Mouse (Mus musculus) heart, embryonic 12.5 days (tissue): ENCODE results near the gene Neurl1a. TPM values are rescaled to one million over a fixed set of nuclear protein-coding genes. Genes with fewer than 3 reads are reported as not detected.

Experiments
- ATAC-seq: fragments of 200-750 bp; cut with Nextera tagmentation; 2 replicates; pipeline ENCODE4 v1.8.0; 2017; ENCODE audit warnings: moderate TSS enrichment, moderate library complexity; ENCODE audit not compliant: insufficient number of reproducible peaks, low FRiP score
- H3K27ac ChIP-seq: fragments of 300-500 bp; sonication (generic); 2 replicates; pipeline ENCODE4 v1.5.1; 2016; ENCODE audit warnings: mild to moderate bottlenecking, moderate library complexity; ENCODE audit not compliant: poor library complexity, severe bottlenecking
- H3K27me3 ChIP-seq: fragments of 300-500 bp; sonication (generic); replicated peaks from 2 replicates; pipeline ENCODE4 v1.6.1; 2016; ENCODE audit warnings: mild to moderate bottlenecking, moderate library complexity
- H3K36me3 ChIP-seq: fragments of 300-500 bp; sonication (generic); 2 replicates; pipeline ENCODE4 v1.6.1; 2016; ENCODE audit warnings: mild to moderate bottlenecking, moderate library complexity
- H3K4me1 ChIP-seq: fragments of 300-500 bp; sonication (generic); replicated peaks from 2 replicates; pipeline ENCODE4 v1.6.1; 2016; ENCODE audit warnings: mild to moderate bottlenecking
- H3K4me2 ChIP-seq: fragments of 300-500 bp; sonication (generic); 2 replicates; pipeline ENCODE4 v1.6.1; 2016; ENCODE audit warnings: mild to moderate bottlenecking, moderate library complexity
- H3K4me3 ChIP-seq: fragments of 300-500 bp; sonication (generic); 2 replicates; pipeline ENCODE4 v1.5.1; 2016; ENCODE audit warnings: mild to moderate bottlenecking
- H3K9ac ChIP-seq: fragments of 300-500 bp; sonication (generic); 2 replicates; pipeline ENCODE4 v1.6.1; 2016; ENCODE audit warnings: mild to moderate bottlenecking, moderate library complexity
- H3K9me3 ChIP-seq: fragments of 300-500 bp; sonication (generic); replicated peaks from 2 replicates; pipeline ENCODE4 v1.6.1; 2016; ENCODE audit warnings: mild to moderate bottlenecking, moderate library complexity
- WGBS: fragments of 180-500 bp; shearing (Covaris S2); methylation state at CpG from one replicate; pipeline ENCODE4 v1.1.7; 2016; 5-methylcytosine and 5-hydroxymethylcytosine counted together
- polyA plus RNA-seq: library from polyadenylated mRNA; unstranded; fragments of >200 nt; fragmentation: Nextera tagmentation; extraction: Ambion mirVana; gene quantifications from 2 replicates; pipeline ENCODE4 v1.2.1, GENCODE M21; 2016

Neurl1a gene
- polyA plus RNA-seq, 1 experiment from 2014 or later: 2.3 TPM

DNA sequence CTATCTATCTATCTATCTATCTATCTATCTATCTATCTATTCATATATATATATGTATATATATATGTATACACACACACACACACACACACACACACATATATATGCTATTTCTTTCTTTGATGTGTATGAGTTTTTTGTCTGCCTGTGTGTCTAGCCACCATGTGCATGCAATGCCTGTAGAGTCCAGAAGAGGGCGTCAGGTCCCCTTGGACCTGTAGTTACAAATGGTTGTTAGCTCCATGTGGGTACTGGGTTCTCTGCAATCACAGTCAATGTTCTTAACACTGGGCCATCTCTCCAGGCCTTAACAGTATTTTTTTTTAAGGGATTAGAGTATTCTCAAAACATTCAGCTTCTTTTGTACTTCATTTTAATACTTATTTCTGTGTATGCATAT lies 34.9 kb downstream of the Neurl1a start:
- WGBS: 65% methylated on average over 1 of the region's 1 CpGs
- Histone ChIP-seq H3K9ac (no peak overlapping the region), H3K4me1 (no peaks in the 10 kb centered on the region), H3K9me3 (no peaks in the 10 kb centered on the region), H3K4me3 (no peak overlapping the region), H3K27me3 (no peaks in the 10 kb centered on the region), H3K4me2 (no peak overlapping the region), H3K27ac (no peak overlapping the region), H3K36me3 (no peaks in the 10 kb centered on the region)
- no peak for ATAC-seq

DNA sequence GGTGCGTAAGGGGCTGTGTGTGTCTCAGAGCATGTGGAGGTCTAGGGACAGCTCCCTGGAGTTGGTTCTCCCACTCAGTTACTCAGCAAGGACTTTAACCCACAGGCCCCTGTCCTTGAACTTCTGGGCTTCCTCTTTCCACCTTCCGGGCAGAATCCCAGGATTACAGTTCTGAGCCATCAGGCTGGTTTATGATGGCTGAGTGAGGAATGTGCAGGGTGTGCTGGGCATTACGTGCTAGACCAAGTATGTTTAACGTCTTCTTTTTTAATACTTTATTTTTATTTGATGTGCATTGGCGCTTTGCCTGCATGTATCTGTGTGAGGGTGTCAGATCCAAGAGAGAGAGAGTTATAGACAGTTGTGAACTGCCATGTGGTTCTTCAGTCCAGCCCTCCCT lies 38.1 kb downstream of the Neurl1a start:
- Histone ChIP-seq H3K9me3 (no peaks in the 10 kb centered on the region), H3K4me1 (peaks cover 10% of the 10 kb centered on the region; the same call in 1 of the 2 replicates), H3K4me3 (no peak overlapping the region), H3K9ac (no peak overlapping the region), H3K27ac (no peak overlapping the region), H3K4me2 (no peak overlapping the region), H3K36me3 (no peaks in the 10 kb centered on the region), H3K27me3 (no peaks in the 10 kb centered on the region)
- 85% methylated on average over 5 of the region's 5 CpGs for WGBS
- ATAC-seq: no peak

GRCm38 (mm10) chr19:47219622-47220021 lies 41.0 kb downstream of the Neurl1a start:
- peaks cover 20% of the 10 kb centered on the region; the same call in 1 of the 2 replicates for H3K4me1 ChIP-seq
- H3K4me3 ChIP-seq: no peak overlapping the region
- H3K9me3 ChIP-seq: no peaks in the 10 kb centered on the region
- H3K9ac ChIP-seq: no peak overlapping the region
- H3K27ac ChIP-seq: no peak overlapping the region
- no peaks in the 10 kb centered on the region for H3K36me3 ChIP-seq
- H3K4me2 ChIP-seq: no peak overlapping the region
- no peak for ATAC-seq
- H3K27me3 ChIP-seq: no peaks in the 10 kb centered on the region
- WGBS: 64% methylated on average over 4 of the region's 4 CpGs

GRCm38 (mm10) chr19:47220232-47220631 lies 41.6 kb downstream of the Neurl1a start:
- H3K9me3 ChIP-seq: no peaks in the 10 kb centered on the region
- peaks cover 20% of the 10 kb centered on the region; the same call in 1 of the 2 replicates for H3K4me1 ChIP-seq
- H3K27ac ChIP-seq: no peak overlapping the region
- H3K36me3 ChIP-seq: no peaks in the 10 kb centered on the region
- H3K9ac ChIP-seq: no peak overlapping the region
- H3K27me3 ChIP-seq: no peaks in the 10 kb centered on the region
- H3K4me2 ChIP-seq: no peak overlapping the region
- WGBS: 77% methylated on average over 2 of the region's 2 CpGs
- no peak overlapping the region for H3K4me3 ChIP-seq
- ATAC-seq: no peak

DNA sequence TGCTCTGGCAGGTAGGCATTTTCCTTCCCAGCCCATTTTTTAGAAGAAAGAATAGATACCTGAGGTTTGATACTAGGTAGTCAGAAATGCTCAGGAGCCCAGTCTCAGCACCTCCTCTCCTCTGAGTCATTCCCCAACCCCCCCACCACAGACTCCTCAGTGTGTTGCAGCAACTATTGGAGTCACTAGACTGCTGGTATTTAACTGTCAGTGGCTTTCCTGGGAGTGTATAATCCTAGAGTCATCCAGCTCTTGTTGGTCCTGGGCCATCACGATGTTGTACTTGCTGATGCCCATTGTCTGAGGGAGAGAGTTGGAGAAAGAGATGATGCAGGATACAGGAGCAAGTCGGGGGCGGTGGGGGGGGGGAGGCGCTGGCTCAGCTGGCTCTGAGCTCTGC lies 42.4 kb downstream of the Neurl1a start:
- ATAC-seq: no peak
- WGBS: 75% methylated on average over 4 of the region's 4 CpGs

DNA sequence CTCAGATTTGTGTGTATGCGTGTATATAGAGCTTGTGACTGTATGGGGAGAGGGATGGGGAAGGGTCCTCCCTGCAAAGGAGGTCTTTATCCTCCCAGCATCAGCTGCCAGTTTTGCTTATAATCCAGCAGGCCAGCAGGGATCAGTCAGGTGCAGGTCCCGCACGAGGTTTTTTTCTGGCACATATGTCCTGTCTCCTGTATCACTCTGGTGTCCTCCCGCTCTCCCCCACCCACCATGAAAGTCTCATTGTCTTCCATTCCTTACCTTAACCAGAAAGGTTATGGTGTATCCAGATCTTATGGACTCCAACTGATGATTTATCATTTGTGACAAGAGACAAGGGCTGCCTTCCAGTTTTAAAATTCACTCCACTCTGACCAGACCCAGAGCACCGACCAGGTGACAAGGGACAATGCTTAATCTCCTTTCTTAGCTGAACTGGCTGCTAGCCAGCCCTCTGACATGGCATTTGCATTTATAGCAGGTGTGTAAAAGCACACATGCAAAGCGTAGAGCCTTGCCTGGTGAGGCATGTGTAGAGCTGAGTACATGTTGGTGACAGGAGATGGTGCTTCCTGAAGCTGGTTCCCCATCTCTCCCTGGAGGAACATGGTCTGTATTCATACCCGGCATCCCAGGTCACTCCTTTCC lies 43.0 kb downstream of the Neurl1a start:
- no peaks in the 10 kb centered on the region for H3K27me3 ChIP-seq
- no peak for ATAC-seq
- H3K9ac ChIP-seq: no peak overlapping the region
- peaks cover 20% of the 10 kb centered on the region; the same call in 1 of the 2 replicates for H3K4me1 ChIP-seq
- H3K27ac ChIP-seq: no peak overlapping the region
- H3K4me2 ChIP-seq: no peak overlapping the region
- no peak overlapping the region for H3K4me3 ChIP-seq
- 71% methylated on average over 7 of the region's 7 CpGs for WGBS
- H3K36me3 ChIP-seq: no peaks in the 10 kb centered on the region
- H3K9me3 ChIP-seq: no peaks in the 10 kb centered on the region

More for the DNA sequence above, 42.4 kb downstream of the Neurl1a start:
- Histone ChIP-seq H3K4me2 (no peak overlapping the region), H3K9me3 (no peaks in the 10 kb centered on the region), H3K4me3 (no peak overlapping the region), H3K4me1 (peaks cover 20% of the 10 kb centered on the region; the same call in 1 of the 2 replicates), H3K9ac (no peak overlapping the region), H3K27ac (no peak overlapping the region), H3K36me3 (no peaks in the 10 kb centered on the region), H3K27me3 (no peaks in the 10 kb centered on the region)

DNA sequence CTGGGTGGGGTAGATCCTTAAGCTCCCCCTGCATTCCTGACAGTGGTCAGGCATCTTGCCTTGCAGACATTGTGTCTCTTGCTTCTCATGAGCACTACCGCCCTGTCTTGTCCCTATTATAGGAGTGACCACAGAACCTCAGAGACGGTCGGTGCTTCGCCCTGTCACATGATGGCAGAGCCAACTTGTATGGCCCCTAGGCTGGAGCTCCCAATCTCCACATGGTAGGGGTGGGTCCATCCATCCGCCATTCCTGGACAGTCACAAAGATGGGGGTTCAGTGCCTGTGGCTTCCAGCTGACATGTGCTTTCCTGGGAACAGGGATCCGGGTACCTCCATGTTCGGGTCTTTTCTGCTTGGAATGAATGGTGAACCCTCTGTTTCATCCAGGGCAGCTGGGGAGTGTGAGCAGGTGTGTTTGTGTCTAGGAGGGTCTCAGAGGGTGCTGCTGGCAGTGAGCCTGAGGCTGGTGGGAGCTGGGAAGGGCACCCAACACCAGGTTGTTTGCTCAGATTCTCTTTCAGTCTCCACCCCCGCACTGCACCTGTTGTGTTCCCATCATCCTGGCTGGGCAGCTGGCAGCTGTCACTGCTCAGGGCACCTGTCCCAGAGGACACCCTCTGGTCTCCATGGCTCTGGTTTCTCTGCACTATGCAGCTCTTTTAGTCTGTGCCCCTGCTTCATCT lies 43.7 kb downstream of the Neurl1a start:
- WGBS: 89% methylated on average over 8 of the region's 8 CpGs
- no peak overlapping the region for H3K27ac ChIP-seq
- ATAC-seq: no peak
- H3K27me3 ChIP-seq: no peaks in the 10 kb centered on the region
- no peaks in the 10 kb centered on the region for H3K9me3 ChIP-seq
- no peak overlapping the region for H3K9ac ChIP-seq
- H3K36me3 ChIP-seq: no peaks in the 10 kb centered on the region
- peaks cover 20% of the 10 kb centered on the region; the same call in 1 of the 2 replicates for H3K4me1 ChIP-seq
- no peak overlapping the region for H3K4me3 ChIP-seq
- H3K4me2 ChIP-seq: no peak overlapping the region

DNA sequence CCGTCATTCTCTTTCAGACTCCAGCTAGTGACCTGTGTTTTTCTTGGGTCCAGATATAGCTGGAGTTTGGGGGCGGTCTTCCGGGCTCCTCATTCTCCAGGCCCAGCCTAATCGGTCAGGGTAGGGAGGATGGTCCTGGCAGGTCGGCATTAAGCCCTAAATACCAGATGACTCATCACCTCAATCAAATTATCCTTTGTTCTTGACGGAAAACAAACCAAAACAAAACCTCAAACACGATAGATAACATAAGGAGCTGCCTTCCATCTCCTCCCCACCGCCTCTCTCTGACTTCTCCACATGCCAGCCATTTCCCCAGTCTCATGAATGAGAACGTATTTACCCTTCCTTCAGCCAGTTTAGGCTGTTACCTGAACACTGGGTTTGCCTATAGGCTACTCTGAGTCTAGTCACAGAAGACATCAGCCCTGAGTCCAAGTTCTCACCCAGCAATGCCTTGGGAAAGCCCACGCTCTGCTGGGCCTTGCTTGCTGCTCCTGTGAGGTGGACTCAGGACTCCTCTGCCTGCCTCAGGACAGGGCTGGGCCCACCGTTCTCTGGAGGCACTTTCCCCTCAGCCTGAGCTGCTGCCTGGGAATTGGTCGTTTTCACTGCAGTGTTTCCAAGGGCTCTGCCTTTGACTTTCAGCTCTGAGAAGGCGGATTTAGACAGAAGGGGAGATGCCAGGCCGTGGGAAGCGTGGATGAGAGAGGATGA lies 44.4 kb downstream of the Neurl1a start:
- H3K9me3 ChIP-seq: no peaks in the 10 kb centered on the region
- H3K4me2 ChIP-seq: no peak overlapping the region
- no peak for ATAC-seq
- 42% methylated on average over 15 of the region's 15 CpGs for WGBS
- H3K9ac ChIP-seq: no peak overlapping the region
- H3K4me3 ChIP-seq: no peak overlapping the region
- peaks cover 20% of the 10 kb centered on the region; the same call in 1 of the 2 replicates for H3K4me1 ChIP-seq
- no peaks in the 10 kb centered on the region for H3K27me3 ChIP-seq
- H3K36me3 ChIP-seq: no peaks in the 10 kb centered on the region
- H3K27ac ChIP-seq: no peak overlapping the region

- Histone ChIP-seq H3K27ac (no peak overlapping the region), H3K9me3 (no peaks in the 10 kb centered on the region)
- WGBS: 75% methylated on average over 4 of the region's 4 CpGs
Measured at GRCm38 (mm10) chr19:47224743-47225142, 46.1 kb downstream of the Neurl1a start.

DNA sequence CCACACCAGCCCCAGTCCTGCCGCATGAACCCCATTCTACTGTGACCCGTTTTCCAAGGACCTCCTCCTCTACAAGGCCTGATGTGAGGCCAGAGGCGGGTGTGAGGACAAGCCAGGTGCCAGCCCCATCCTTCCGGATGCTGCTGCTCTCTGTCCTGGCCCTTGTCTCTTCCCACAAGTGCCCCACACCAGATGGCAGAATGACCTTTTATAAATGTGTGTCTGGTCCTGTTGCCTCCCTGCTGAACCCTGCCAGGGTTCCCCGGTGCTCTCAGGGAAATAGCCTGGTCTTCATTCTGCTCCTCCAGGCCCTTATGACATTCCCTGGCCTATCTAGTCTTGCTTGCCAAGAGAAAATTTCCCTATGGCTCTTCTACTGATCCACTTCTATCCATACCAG lies 47.2 kb downstream of the Neurl1a start:
- Histone ChIP-seq H3K36me3 (no peaks in the 10 kb centered on the region), H3K9ac (no peak overlapping the region), H3K27me3 (no peaks in the 10 kb centered on the region), H3K9me3 (no peaks in the 10 kb centered on the region), H3K4me3 (no peak overlapping the region), H3K4me2 (no peak overlapping the region), H3K4me1 (peaks cover 27% of the 10 kb centered on the region), H3K27ac (no peak overlapping the region)
- ATAC-seq: no peak
- WGBS: 78% methylated on average over 5 of the region's 5 CpGs

More at GRCm38 (mm10) chr19:47224743-47225142, 46.1 kb downstream of the Neurl1a start:
- no peak for ATAC-seq
- H3K4me2 ChIP-seq: no peak overlapping the region
- no peaks in the 10 kb centered on the region for H3K36me3 ChIP-seq
- no peak overlapping the region for H3K9ac ChIP-seq
- no peaks in the 10 kb centered on the region for H3K27me3 ChIP-seq
- no peak overlapping the region for H3K4me3 ChIP-seq
- H3K4me1 ChIP-seq: peaks cover 27% of the 10 kb centered on the region

GRCm38 (mm10) chr19:47228725-47229252 lies 50.2 kb downstream of the Neurl1a start:
- no peak overlapping the region for H3K27ac ChIP-seq
- H3K4me1 ChIP-seq: peaks cover 16% of the 10 kb centered on the region
- no peaks in the 10 kb centered on the region for H3K9me3 ChIP-seq
- WGBS: 2% methylated on average over 17 of the region's 17 CpGs
- peak; percentile 69 for ATAC-seq
- peak overlapping the region; percentile 68 for H3K9ac ChIP-seq
- H3K27me3 ChIP-seq: no peaks in the 10 kb centered on the region
- peak overlapping the region; percentile 85 for H3K4me2 ChIP-seq
- H3K4me3 ChIP-seq: peak overlapping the region; percentile 41
- H3K36me3 ChIP-seq: no peaks in the 10 kb centered on the region
